Mouse (Mus musculus) brain, adult 2 months (tissue): ENCODE measurements around the gene Pon2.
"Not testable (repeated sequence)": the region's sequence is repeated elsewhere in the genome, so short reads cannot be mapped to it uniquely, and the experiment has no call there.

ENCODE experiments used
- DNase-seq: peaks from one replicate; pipeline ENCODE4 v3.0.0; 2011; ENCODE audit warnings: low read depth, low spot score

Pon2 gene

GRCm38 (mm10) chr6:5230261-5230660 lies 68.0 kb downstream of the Pon2 start:
- DNase-seq, result no peak

DNA sequence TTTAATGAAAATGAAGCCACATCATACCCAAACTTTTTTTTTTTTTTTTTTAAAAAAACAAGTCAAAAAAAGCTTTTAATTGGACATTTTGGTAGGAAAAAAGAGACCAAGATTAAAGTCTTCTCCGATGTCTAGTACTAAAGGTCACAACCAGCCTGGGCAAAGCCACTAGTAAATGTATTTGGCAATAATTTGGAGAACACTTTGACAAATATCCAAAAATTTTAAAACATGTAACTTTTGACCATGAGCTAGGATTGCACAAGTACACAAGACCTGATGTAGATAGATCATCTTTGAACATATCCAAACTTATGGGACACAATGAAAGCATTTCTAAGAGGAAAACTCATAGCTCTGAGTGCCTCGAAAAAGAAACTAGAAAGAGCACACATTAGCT lies 74.7 kb downstream of the Pon2 start:
- DNase-seq, result not testable (repeated sequence)

- DNase-seq, result no peak
Measured at GRCm38 (mm10) chr6:5222080-5222479, 76.2 kb downstream of the Pon2 start.

- no peak for DNase-seq
Measured at GRCm38 (mm10) chr6:5218190-5218589, 80.1 kb downstream of the Pon2 start.
